Mouse (Mus musculus) liver, postnatal 0 days (tissue): Measurements from ENCODE around the gene Extl1.

Experiments
- CTCF ChIP-seq: sonication (generic); IDR thresholded peaks from 2 replicates; pipeline ENCODE4 v1.5.1; 2016; ENCODE audit warnings: antibody characterized with exemption, low read depth
- EP300 ChIP-seq: IDR thresholded peaks from 2 replicates; pipeline ENCODE4 v1.6.1; 2016; ENCODE audit warnings: antibody characterized with exemption, low read depth, mild to moderate bottlenecking

DNA sequence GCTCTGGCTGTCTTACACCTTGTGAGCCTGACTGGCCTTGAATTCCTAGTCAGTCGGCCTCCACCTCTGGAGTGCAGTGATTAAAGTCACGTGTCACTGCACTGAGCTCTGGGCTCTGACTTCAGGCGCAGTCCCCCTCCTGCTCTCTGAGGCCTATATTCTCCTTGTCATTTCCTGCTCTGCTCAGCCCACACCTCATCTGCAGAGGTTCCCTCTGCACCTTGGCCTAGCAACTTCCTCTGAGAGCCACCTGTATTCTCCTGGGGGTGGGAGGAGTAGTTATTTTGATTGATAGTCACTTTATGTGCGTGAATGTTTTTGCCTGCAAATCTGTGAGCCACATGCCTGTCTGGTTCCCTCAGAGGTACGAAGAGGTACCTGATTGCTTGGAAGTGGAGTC is 22.4 kb downstream of the Extl1 start:
- TF ChIP-seq CTCF: no peak
- TF ChIP-seq EP300: no peak
